Mouse (Mus musculus): ENCODE measurements around the gene Asap2.

Gene Asap2

GRCm38 (mm10) chr12:21209273-21209672, 219.0 kb downstream of the Asap2 start:
- no peak for DNase-seq (ENCODE audit: low read depth, low spot score)

DNA sequence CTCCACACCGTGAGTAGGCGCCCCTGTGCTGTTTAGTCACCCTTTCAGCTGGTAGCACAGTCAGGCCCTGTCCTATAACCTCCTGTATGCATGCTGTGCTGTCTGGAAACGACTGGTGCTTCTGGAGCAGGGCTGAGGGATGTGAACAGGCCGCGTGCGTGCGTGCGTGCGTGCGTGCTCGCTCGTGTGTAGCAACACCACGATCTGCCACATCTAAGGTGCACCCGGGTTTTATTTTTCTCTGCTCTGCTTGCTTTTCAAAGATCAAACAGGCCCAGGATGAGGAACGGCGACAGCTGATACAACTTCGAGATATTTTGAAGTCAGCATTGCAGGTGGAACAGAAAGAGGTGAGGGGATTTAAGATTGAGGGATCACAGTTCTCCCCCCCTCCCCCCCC, 222.6 kb downstream of the Asap2 start:
- DNase-seq (ENCODE audit: low read depth, low spot score), result no peak

DNA sequence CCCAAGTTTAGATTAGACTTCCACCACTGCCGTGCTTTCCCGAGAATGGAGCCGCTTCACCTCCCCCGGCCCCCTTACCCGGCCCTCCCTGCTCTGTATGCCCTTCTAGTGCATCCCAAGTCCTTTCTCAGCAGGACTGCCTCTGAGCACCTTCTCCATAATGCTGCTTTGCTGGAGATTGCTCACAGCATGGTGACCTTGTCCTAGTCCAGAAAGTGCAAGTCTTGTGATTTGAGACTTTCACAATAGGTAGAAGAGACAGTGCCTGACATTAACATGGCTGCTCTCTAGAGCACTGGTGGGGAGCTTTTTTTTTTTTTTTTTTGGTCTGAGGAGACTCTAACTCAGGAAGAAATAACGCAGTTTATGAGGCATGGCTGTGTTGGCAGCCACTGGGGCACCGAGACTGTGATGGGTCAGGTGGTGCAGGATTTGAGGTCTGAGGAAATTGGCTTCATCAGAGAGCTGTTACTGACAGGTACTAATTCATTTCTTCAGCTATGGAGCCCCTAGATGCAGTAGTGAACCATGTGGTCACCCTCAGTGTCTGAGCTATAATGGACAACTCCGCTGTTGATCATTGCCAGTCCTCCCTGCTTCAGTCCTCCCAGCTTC, 224.4 kb downstream of the Asap2 start:
- no peak for DNase-seq (ENCODE audit: low read depth, low spot score)

GRCm38 (mm10) chr12:21217776-21218444, 227.7 kb downstream of the Asap2 start:
- DNase-seq (ENCODE audit: low read depth, low spot score), result no peak

DNA sequence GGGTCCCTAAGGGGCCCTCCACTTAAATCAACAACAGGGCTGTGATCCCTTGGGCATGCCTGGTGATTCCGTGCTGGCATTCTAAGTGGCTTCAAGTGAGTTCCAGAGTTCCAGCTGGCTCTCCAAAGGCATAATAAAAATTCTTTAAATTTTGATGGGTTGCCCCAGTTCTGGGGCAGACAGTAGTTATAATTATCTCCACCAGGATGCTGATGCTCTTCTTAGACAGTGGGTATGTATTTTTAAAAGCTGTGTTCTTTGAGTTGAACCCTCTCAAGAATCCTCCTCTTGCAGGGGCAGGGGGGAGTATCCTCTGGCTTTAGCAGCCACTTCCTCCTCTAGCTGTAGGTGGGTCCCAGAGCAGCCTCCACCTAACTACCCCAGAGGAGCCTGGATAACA, 230.3 kb downstream of the Asap2 start:
- DNase-seq (ENCODE audit: low read depth, low spot score), result no peak

- DNase-seq (ENCODE audit: low read depth, low spot score), result no peak
Observed at GRCm38 (mm10) chr12:21223923-21224322, 233.7 kb downstream of the Asap2 start.

GRCm38 (mm10) chr12:21225358-21225757, 235.1 kb downstream of the Asap2 start:
- DNase-seq (ENCODE audit: low read depth, low spot score), result no peak

GRCm38 (mm10) chr12:21226316-21226715, 236.1 kb downstream of the Asap2 start:
- no peak for DNase-seq (ENCODE audit: low read depth, low spot score)

GRCm38 (mm10) chr12:21227076-21227980, 237.1 kb downstream of the Asap2 start:
- no peak for DNase-seq (ENCODE audit: low read depth, low spot score)

- no peak for DNase-seq (ENCODE audit: low read depth, low spot score)
Observed at GRCm38 (mm10) chr12:21228650-21229049, 238.4 kb downstream of the Asap2 start.

- DNase-seq (ENCODE audit: low read depth, low spot score), result no peak
Observed at GRCm38 (mm10) chr12:21229076-21229918, 239.0 kb downstream of the Asap2 start.

- no peak for DNase-seq (ENCODE audit: low read depth, low spot score)
Observed at GRCm38 (mm10) chr12:21233727-21234126, 243.5 kb downstream of the Asap2 start.

- no peak for DNase-seq (ENCODE audit: low read depth, low spot score)
Observed at GRCm38 (mm10) chr12:21234560-21234959, 244.3 kb downstream of the Asap2 start.

GRCm38 (mm10) chr12:21241965-21242364, 251.7 kb downstream of the Asap2 start:
- DNase-seq (ENCODE audit: low read depth, low spot score), result no peak

GRCm38 (mm10) chr12:21244375-21244960, 254.2 kb downstream of the Asap2 start:
- no peak for DNase-seq (ENCODE audit: low read depth, low spot score)

DNA sequence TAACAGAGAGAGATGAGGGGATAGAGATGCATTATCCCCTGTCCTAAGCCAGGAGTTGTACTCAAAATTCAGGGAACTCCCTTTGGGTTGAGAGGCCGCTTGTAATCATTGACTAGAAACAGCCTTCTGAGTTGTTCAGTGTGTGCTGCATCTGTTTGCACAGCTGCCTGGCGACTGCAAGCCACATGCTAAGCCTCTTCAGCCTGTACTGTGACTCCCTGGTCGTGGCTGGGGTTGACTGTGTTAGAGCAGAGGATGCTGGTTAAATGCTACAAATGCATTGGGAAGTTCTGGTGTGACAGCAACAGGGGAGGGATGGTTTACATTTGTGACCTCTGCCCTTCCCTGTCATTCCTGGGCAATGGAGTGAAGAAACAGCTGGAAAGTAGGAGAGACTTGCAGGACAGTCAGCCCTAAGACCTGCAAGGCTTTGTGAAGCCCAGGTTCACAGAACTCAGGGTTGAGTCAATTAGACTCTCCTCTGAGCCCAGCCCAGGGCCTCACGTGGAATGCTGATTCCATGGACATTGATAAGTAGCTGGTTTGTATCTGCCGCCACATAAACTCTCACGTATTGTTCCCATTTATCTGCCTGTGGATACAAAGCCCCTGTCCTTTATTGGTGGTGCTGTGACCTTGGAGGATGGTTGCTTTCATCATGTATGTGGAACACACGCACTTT, 257.6 kb downstream of the Asap2 start:
- peak; percentile 34 for DNase-seq (ENCODE audit: low read depth, low spot score)

DNA sequence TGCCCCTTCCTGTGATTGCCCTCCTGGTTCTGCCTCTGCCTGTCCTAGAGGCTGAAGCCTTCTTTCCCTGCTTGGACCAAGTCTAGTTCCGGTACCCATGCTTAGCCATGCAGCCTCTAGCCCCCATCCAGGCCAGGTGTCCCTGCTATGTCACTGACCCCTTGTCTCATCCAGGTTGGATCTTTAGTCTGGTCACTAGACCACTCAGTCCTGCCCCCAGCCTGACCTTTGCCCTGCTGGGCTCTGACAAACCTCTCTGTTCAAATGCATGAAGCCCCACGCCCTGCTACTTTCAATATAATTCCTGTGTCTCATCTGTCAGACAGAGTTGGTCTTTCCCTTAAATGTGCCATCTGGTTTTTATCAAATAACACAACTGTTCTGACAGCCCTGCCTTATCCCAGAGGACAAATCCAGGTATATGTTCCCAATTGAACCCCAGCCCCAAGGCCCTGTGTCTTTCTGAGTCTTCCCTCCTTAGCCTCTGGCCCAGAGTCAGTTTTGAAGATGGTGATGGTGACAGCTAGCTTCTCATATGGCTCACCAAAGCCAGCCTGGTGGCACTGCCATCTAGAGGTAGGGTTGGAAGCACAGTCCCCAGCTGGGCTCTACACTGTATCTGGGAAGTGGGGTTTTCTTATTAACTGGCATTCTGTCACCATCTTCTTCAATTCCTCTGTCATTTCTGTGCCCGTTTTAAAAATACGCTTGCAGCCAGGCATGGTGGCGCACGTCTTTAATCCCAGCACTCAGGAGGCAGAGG, 270.4 kb downstream of the Asap2 start:
- DNase-seq (ENCODE audit: low read depth, low spot score), result no peak

GRCm38 (mm10) chr12:21261521-21261920, 271.3 kb downstream of the Asap2 start:
- DNase-seq (ENCODE audit: low read depth, low spot score), result no peak

DNA sequence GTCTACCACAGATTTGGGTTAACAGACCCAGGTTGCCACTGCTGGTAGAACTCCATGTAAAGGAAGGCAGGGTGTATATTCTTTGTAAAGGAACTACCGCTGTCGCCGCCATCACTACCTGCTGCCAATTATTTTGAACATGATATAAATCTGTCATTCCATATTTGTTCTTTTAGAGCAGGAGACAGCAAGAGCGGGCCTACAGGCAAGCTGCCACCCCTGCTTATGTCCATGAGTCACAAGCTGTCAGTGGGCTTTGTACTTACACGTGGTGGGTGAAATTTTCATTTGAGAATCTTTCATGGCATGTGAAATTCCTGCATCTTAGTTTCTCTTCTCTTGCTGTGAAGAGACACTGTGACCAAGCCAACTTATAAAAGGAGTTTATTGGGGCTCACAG, 273.0 kb downstream of the Asap2 start:
- DNase-seq (ENCODE audit: low read depth, low spot score), result no peak

- no peak for DNase-seq (ENCODE audit: low read depth, low spot score)
Observed at GRCm38 (mm10) chr12:21264241-21264640, 274.0 kb downstream of the Asap2 start.
